Mouse (Mus musculus): ENCODE results near the gene Adgrl2. TPM values are rescaled to one million over a fixed set of nuclear protein-coding genes. Genes with fewer than 3 reads are reported as not detected.

The Adgrl2 gene
- polyA plus RNA-seq, 1 experiment from 2014 or later = 47.1 TPM

DNA sequence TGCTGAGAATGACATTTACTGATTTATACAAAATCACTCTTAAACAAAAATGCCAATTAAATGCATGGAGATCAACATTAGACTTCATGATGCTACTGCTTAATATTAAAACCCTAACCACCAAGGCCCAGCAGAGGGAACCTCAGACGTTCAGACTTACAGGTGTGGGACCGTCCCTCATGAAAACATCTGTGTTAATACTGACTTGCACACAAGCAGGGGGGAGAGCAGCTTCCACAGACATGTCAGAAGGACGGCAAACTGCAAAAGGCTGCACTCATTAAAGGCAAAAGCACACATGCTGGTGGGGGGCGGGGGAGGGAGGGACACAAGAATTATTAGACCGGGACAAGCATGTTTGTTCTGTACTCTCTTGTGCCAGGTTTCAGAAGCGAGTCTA lies 168.7 kb downstream of the Adgrl2 start:
- H3K4me3 ChIP-seq (ENCODE audit: control insufficient read depth in 1 of 2, insufficient read depth in 1 of 2, low read depth in 1 of 2, low read length in 2 of 2) = no peak overlapping the region
- no peaks in the 10 kb centered on the region for H3K9me3 ChIP-seq (ENCODE audit: control insufficient read depth, low read length)
- H3K9ac ChIP-seq (ENCODE audit: low read length) = no peak overlapping the region
- no peaks in the 10 kb centered on the region for H3K27me3 ChIP-seq (ENCODE audit: control insufficient read depth, insufficient read depth, low read length)
- H3K36me3 ChIP-seq (ENCODE audit: control insufficient read depth, insufficient read depth, low read length) = peaks cover 96% of the 10 kb centered on the region
- H3K4me2 ChIP-seq (ENCODE audit: low read length) = no peak overlapping the region
- WGBS = 84% methylated on average over 6 of the region's 6 CpGs
- no peak for ATAC-seq (ENCODE audit: insufficient number of reproducible peaks, insufficient read depth, low FRiP score, low read depth)
- H3K27ac ChIP-seq (replicated peaks in 1 of 2; ENCODE audit: control insufficient read depth in 1 of 2, insufficient read depth in 1 of 2, low read depth in 2 of 2, low read length in 2 of 2) = no peak overlapping the region
- no peaks in the 10 kb centered on the region for H3K4me1 ChIP-seq (ENCODE audit: control insufficient read depth in 2 of 2, insufficient read depth in 2 of 2, low read length in 2 of 2)

DNA sequence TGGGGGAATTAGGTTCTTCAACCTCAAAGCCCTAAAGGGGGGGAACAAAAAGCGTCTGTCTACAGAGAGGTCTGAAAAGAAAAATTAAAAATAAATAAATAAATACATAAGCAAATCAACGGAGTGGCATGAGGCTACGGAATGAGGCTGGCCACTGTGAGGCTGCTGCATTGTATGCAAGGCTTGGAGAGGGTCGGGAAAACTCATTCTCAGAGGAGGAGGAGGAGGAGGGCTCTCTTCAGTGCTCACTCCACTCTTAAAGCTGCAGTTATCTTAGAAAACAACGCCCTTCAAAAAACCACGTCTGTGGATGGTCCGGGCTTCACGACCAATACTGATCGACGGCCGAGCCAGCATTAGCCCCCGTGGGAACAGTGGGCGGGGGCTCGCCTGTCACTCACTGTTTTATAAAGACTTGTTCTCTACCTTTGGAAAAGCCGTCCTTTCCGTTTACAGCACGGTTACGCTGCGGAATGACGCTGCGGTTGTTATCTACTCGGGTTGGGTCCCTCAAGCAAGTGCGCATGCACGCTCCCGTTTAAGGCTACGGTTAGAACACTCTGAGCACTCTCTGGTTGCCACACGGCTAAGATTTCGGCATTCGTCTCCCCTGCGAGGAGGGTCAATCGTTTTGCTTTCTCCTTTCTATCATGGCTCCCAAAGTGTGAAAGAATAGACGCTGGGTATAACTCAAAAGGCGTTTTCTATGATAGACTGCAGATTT lies 170.9 kb downstream of the Adgrl2 start:
- ATAC-seq (ENCODE audit: insufficient number of reproducible peaks, insufficient read depth, low FRiP score, low read depth) = no peak
- Histone ChIP-seq H3K36me3 (ENCODE audit: control insufficient read depth, insufficient read depth, low read length) (peaks cover 91% of the 10 kb centered on the region), H3K9ac (ENCODE audit: low read length) (no peak overlapping the region), H3K9me3 (ENCODE audit: control insufficient read depth, low read length) (no peaks in the 10 kb centered on the region), H3K4me1 (ENCODE audit: control insufficient read depth in 2 of 2, insufficient read depth in 2 of 2, low read length in 2 of 2) (no peaks in the 10 kb centered on the region), H3K27ac (replicated peaks in 1 of 2; ENCODE audit: control insufficient read depth in 1 of 2, insufficient read depth in 1 of 2, low read depth in 2 of 2, low read length in 2 of 2) (no peak overlapping the region), H3K27me3 (ENCODE audit: control insufficient read depth, insufficient read depth, low read length) (no peaks in the 10 kb centered on the region), H3K4me2 (ENCODE audit: low read length) (no peak overlapping the region), H3K4me3 (ENCODE audit: control insufficient read depth in 1 of 2, insufficient read depth in 1 of 2, low read depth in 1 of 2, low read length in 2 of 2) (no peak overlapping the region)
- WGBS = 89% methylated on average over 33 of the region's 33 CpGs

DNA sequence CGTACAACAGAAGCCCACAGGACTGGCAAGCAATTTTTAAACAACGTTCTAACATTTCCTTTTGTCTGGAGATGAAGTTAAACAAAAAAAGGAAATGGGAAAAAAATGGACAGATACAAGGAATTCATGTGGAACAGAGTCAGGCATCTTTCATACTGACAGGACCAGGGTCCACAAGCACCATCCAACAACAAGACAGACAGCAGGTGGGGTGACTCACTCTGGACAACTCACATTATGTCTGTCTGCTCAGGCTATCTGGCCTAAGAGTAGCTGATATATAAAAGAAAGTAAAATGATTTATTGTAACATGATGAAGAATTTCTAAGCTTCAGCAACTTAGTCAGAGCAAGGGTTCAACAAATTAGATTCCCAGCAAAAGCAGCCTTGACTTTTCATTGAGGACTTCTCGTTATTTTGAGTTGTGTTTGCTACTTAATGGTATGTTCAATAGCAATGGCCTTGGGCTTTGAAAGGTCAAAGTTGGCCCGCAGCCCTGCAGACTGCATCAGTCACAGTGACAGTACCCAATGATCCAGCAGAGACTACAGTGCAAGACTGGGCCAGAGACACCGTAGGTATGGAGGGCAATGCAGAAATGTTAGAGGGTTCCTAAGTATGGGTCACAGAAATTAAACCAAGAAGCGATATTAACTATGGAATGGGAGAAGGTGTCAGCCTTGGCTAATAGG lies 171.8 kb downstream of the Adgrl2 start:
- 81% methylated on average over 6 of the region's 6 CpGs for WGBS
- no peak overlapping the region for H3K4me3 ChIP-seq (ENCODE audit: control insufficient read depth in 1 of 2, insufficient read depth in 1 of 2, low read depth in 1 of 2, low read length in 2 of 2)
- peaks cover 84% of the 10 kb centered on the region for H3K36me3 ChIP-seq (ENCODE audit: control insufficient read depth, insufficient read depth, low read length)
- H3K27ac ChIP-seq (replicated peaks in 1 of 2; ENCODE audit: control insufficient read depth in 1 of 2, insufficient read depth in 1 of 2, low read depth in 2 of 2, low read length in 2 of 2) = no peak overlapping the region
- ATAC-seq (ENCODE audit: insufficient number of reproducible peaks, insufficient read depth, low FRiP score, low read depth) = no peak
- H3K27me3 ChIP-seq (ENCODE audit: control insufficient read depth, insufficient read depth, low read length) = no peaks in the 10 kb centered on the region
- H3K9me3 ChIP-seq (ENCODE audit: control insufficient read depth, low read length) = no peaks in the 10 kb centered on the region
- no peaks in the 10 kb centered on the region for H3K4me1 ChIP-seq (ENCODE audit: control insufficient read depth in 2 of 2, insufficient read depth in 2 of 2, low read length in 2 of 2)
- H3K9ac ChIP-seq (ENCODE audit: low read length) = no peak overlapping the region
- no peak overlapping the region for H3K4me2 ChIP-seq (ENCODE audit: low read length)

DNA sequence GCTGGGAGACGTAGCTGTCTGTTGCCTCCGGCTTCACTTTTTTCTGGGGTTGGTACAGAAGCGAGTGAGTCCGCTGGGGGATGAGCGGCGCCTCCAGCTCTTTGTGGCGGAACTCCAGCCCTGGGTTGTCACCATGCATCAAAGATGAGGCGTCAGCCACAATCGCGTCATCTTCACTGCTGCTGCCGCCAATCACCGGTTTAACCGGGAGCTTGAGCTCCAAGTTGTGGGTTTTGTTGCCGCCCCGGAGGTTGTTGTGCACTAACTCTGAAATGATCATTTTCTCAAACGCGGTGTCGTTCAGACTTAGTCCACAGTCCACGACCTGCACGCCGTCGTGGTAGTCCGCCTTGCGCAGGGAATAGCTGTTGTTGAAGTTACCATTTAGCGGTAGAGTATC lies 172.9 kb downstream of the Adgrl2 start:
- ATAC-seq (ENCODE audit: insufficient number of reproducible peaks, insufficient read depth, low FRiP score, low read depth) = no peak
- Histone ChIP-seq H3K9me3 (ENCODE audit: control insufficient read depth, low read length) (no peaks in the 10 kb centered on the region), H3K27ac (replicated peaks in 1 of 2; ENCODE audit: control insufficient read depth in 1 of 2, insufficient read depth in 1 of 2, low read depth in 2 of 2, low read length in 2 of 2) (no peak overlapping the region), H3K27me3 (ENCODE audit: control insufficient read depth, insufficient read depth, low read length) (no peaks in the 10 kb centered on the region), H3K4me1 (ENCODE audit: control insufficient read depth in 2 of 2, insufficient read depth in 2 of 2, low read length in 2 of 2) (no peaks in the 10 kb centered on the region), H3K36me3 (ENCODE audit: control insufficient read depth, insufficient read depth, low read length) (peaks cover 75% of the 10 kb centered on the region), H3K9ac (ENCODE audit: low read length) (no peak overlapping the region), H3K4me3 (ENCODE audit: control insufficient read depth in 1 of 2, insufficient read depth in 1 of 2, low read depth in 1 of 2, low read length in 2 of 2) (no peak overlapping the region), H3K4me2 (ENCODE audit: low read length) (no peak overlapping the region)
- 93% methylated on average over 25 of the region's 25 CpGs for WGBS

DNA sequence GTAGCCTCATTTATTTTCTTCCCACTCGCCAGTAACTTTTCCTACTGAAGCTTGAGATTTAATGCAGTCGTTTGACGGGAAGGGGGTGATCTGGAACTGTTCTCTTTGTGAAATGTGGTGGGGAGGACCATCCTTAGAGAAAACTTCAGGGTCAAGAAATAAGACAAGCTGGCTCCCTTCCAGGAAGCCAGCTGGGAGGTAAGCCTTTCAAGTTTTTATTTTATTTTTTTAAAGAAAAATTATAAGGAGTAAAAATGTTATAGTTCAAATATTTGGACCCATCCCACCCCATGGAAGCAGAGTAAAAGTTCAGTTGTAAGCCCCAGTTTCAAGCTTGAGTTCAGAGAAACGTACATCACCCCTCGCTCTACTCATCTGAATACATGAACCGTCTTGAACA lies 177.2 kb downstream of the Adgrl2 start:
- ATAC-seq (ENCODE audit: insufficient number of reproducible peaks, insufficient read depth, low FRiP score, low read depth) = no peak
- Histone ChIP-seq H3K27ac (replicated peaks in 1 of 2; ENCODE audit: control insufficient read depth in 1 of 2, insufficient read depth in 1 of 2, low read depth in 2 of 2, low read length in 2 of 2) (no peak overlapping the region), H3K4me3 (ENCODE audit: control insufficient read depth in 1 of 2, insufficient read depth in 1 of 2, low read depth in 1 of 2, low read length in 2 of 2) (no peak overlapping the region), H3K4me2 (ENCODE audit: low read length) (no peak overlapping the region), H3K36me3 (ENCODE audit: control insufficient read depth, insufficient read depth, low read length) (peaks cover 34% of the 10 kb centered on the region), H3K9ac (ENCODE audit: low read length) (no peak overlapping the region), H3K4me1 (ENCODE audit: control insufficient read depth in 2 of 2, insufficient read depth in 2 of 2, low read length in 2 of 2) (no peaks in the 10 kb centered on the region), H3K9me3 (ENCODE audit: control insufficient read depth, low read length) (no peaks in the 10 kb centered on the region), H3K27me3 (ENCODE audit: control insufficient read depth, insufficient read depth, low read length) (no peaks in the 10 kb centered on the region)
- WGBS = 82% methylated on average over 6 of the region's 6 CpGs

DNA sequence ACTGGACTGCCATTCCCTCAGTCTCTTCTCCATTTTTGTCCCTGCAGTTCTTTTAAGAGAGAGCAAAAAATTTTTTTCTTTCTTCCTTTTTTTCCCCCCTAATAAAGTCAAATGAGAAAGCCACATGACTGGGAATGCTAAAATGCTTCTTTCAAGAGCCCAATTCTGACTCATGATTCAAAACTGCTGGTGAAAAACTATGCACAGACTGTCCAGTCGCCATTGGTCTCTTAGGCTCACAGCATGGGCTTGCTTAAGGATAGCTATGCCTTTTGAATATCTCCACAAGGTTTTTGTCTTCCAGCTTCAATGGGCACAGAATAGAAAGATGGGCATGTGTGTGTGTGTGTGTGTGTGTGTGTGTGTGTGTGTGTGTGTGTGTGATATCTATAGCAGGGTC lies 178.3 kb downstream of the Adgrl2 start:
- H3K27me3 ChIP-seq (ENCODE audit: control insufficient read depth, insufficient read depth, low read length) = no peaks in the 10 kb centered on the region
- H3K27ac ChIP-seq (replicated peaks in 1 of 2; ENCODE audit: control insufficient read depth in 1 of 2, insufficient read depth in 1 of 2, low read depth in 2 of 2, low read length in 2 of 2) = no peak overlapping the region
- H3K9ac ChIP-seq (ENCODE audit: low read length) = no peak overlapping the region
- H3K4me1 ChIP-seq (ENCODE audit: control insufficient read depth in 2 of 2, insufficient read depth in 2 of 2, low read length in 2 of 2) = no peaks in the 10 kb centered on the region; a peak in 1 of 4 replicates
- no peak overlapping the region for H3K4me2 ChIP-seq (ENCODE audit: low read length)
- no peak for ATAC-seq (ENCODE audit: insufficient number of reproducible peaks, insufficient read depth, low FRiP score, low read depth)
- WGBS = 60% methylated on average over 1 of the region's 1 CpGs
- H3K9me3 ChIP-seq (ENCODE audit: control insufficient read depth, low read length) = no peaks in the 10 kb centered on the region
- H3K4me3 ChIP-seq (ENCODE audit: control insufficient read depth in 1 of 2, insufficient read depth in 1 of 2, low read depth in 1 of 2, low read length in 2 of 2) = no peak overlapping the region
- H3K36me3 ChIP-seq (ENCODE audit: control insufficient read depth, insufficient read depth, low read length) = peaks cover 23% of the 10 kb centered on the region

DNA sequence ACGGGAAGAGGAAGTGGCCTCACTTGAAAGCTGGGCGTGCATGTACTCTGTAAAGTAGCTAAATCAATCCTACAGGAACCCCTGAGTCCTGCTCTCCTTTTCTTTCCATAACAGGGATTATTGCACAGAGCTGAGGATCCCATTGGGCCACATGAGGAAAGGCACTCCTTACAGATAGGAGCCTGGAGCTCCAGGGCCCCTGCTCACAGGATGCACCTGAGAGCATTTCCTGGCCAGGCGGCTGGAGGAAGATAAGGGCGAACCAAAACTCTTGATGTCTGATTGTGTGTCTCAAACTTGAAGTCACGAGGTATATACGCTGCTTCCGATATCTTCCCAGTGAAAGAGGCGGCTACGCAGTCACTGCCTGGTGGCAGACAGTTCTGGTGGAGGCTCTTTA lies 183.4 kb downstream of the Adgrl2 start:
- Histone ChIP-seq H3K9me3 (ENCODE audit: control insufficient read depth, low read length) (no peaks in the 10 kb centered on the region), H3K4me1 (ENCODE audit: control insufficient read depth in 2 of 2, insufficient read depth in 2 of 2, low read length in 2 of 2) (peaks cover 0 to 2% of the 10 kb centered on the region in 2 experiments; a peak in 3 of 4 replicates), H3K4me2 (ENCODE audit: low read length) (no peak overlapping the region), H3K9ac (ENCODE audit: low read length) (no peak overlapping the region), H3K27me3 (ENCODE audit: control insufficient read depth, insufficient read depth, low read length) (no peaks in the 10 kb centered on the region), H3K4me3 (ENCODE audit: control insufficient read depth in 1 of 2, insufficient read depth in 1 of 2, low read depth in 1 of 2, low read length in 2 of 2) (no peak overlapping the region), H3K27ac (replicated peaks in 1 of 2; ENCODE audit: control insufficient read depth in 1 of 2, insufficient read depth in 1 of 2, low read depth in 2 of 2, low read length in 2 of 2) (no peak overlapping the region), H3K36me3 (ENCODE audit: control insufficient read depth, insufficient read depth, low read length) (no peaks in the 10 kb centered on the region)
- ATAC-seq (ENCODE audit: insufficient number of reproducible peaks, insufficient read depth, low FRiP score, low read depth) = no peak
- 59% methylated on average over 9 of the region's 9 CpGs for WGBS

Data from heart, embryonic 14.5 days (tissue).